Mouse (Mus musculus) liver, adult 2 months (tissue): ENCODE data around the gene Rsl1. TPM values are rescaled to one million over a fixed set of nuclear protein-coding genes. Genes with fewer than 3 reads are reported as not detected.

Source experiments
- DNase-seq: peaks from one replicate; pipeline ENCODE4 v3.0.0-alpha.2; 2011; ENCODE audit warnings: low read depth, low spot score; ENCODE audit errors: extremely low read depth
- H3K27ac ChIP-seq: fragments of 200-500 bp; replicated peaks from 2 replicates; pipeline ENCODE4 v1.5.1; 2012; ENCODE audit warnings: low read depth, mild to moderate bottlenecking, control low read depth, inconsistent platforms, low read length; ENCODE audit not compliant: insufficient read depth
- H3K27me3 ChIP-seq: fragments of 200-500 bp; 2 replicates; pipeline ENCODE4 v1.6.1; 2012; ENCODE audit warnings: mild to moderate bottlenecking, moderate library complexity, low read length, inconsistent platforms; ENCODE audit not compliant: control insufficient read depth, insufficient read depth
- H3K36me3 ChIP-seq: fragments of 200-500 bp; 2 replicates; pipeline ENCODE4 v1.6.1; 2012; ENCODE audit warnings: low read length, inconsistent platforms; ENCODE audit not compliant: control insufficient read depth, insufficient read depth
- H3K4me1 ChIP-seq: fragments of 200-500 bp; 2 replicates; pipeline ENCODE4 v1.6.1; 2011; ENCODE audit warnings: low read length; ENCODE audit not compliant: control insufficient read depth, insufficient read depth
- H3K4me3 ChIP-seq: fragments of 200-500 bp; 2 replicates; pipeline ENCODE4 v1.5.1; 2011; ENCODE audit warnings: low read depth, mild to moderate bottlenecking, control low read depth, low read length, moderate library complexity; ENCODE audit not compliant: insufficient read depth
- H3K79me2 ChIP-seq: fragments of 200-500 bp; 2 replicates; pipeline ENCODE4 v1.6.1; 2012; ENCODE audit warnings: inconsistent platforms, mild to moderate bottlenecking, low read length, moderate library complexity; ENCODE audit not compliant: control insufficient read depth, insufficient read depth
- H3K9ac ChIP-seq: fragments of 200-500 bp; 2 replicates; pipeline ENCODE4 v1.6.1; 2012; ENCODE audit warnings: low read depth, mild to moderate bottlenecking, control low read depth, inconsistent platforms, low read length
- CTCF ChIP-seq: fragments of 200-500 bp; IDR thresholded peaks from 2 replicates; pipeline ENCODE4 v1.5.1; 2011; ENCODE audit warnings: low read depth, low read length, control low read depth
- POLR2A ChIP-seq: fragments of 200-500 bp; IDR thresholded peaks from 2 replicates; pipeline ENCODE4 v1.6.1; 2011; ENCODE audit warnings: low read length, control low read depth; ENCODE audit not compliant: insufficient read depth; ENCODE audit errors: extremely low read depth
- WGBS: fragments of 180-500 bp; shearing (Covaris S2); methylation state at CpG from one replicate; pipeline ENCODE4 v1.1.7; 2018; 5-methylcytosine and 5-hydroxymethylcytosine counted together
- polyA plus RNA-seq: library from polyadenylated mRNA; depleted of rRNA; stranded (reverse); fragments of >200 nt; gene quantifications from 2 replicates; pipeline ENCODE4 v1.2.3, GENCODE M21; 2012; rRNA removed
- total RNA-seq: library from RNA; depleted of rRNA; stranded (reverse); fragments of >200 nt; gene quantifications from 2 replicates; pipeline ENCODE4 v1.2.3, GENCODE M21; 2014; rRNA removed

The Rsl1 gene
- total and polyA plus RNA-seq, 2 experiments: 0.33 to 2.4 TPM

GRCm38 (mm10) chr13:67194340-67194894, 21.4 kb downstream of the Rsl1 start, which contains the start of gene Zfp455:
TSS of gene Zfp455 (plus strand) at chr13:67194506.
- TF ChIP-seq CTCF: no peak
- TF ChIP-seq POLR2A: no peak
- H3K27me3 ChIP-seq: no peaks in the 10 kb centered on the region
- H3K79me2 ChIP-seq: no peaks in the 10 kb centered on the region
- peak within 1 kb of the TSS; percentile 62 for H3K9ac ChIP-seq
- WGBS: 1% methylated on average over 13 of the region's 13 CpGs
- H3K4me1 ChIP-seq: 0 out of 2 replicates have a peak, but pooled peaks cover 2% of the 10 kb centered on the region
- DNase-seq: peak; percentile 78
- H3K27ac ChIP-seq: no peak within 1 kb of the TSS; the same call in 1 of the 2 replicates
- peak within 1 kb of the TSS; percentile 74 for H3K4me3 ChIP-seq
- peaks cover 2% of the 10 kb centered on the region; the same call in 1 of the 2 replicates for H3K36me3 ChIP-seq

- no peak overlapping the region for H3K4me3 ChIP-seq
- DNase-seq: no peak
- H3K9ac ChIP-seq: no peak overlapping the region
- no peaks in the 10 kb centered on the region for H3K79me2 ChIP-seq
- no peak overlapping the region for H3K27ac ChIP-seq
- peaks cover 20% of the 10 kb centered on the region for H3K36me3 ChIP-seq
- no peaks in the 10 kb centered on the region for H3K4me1 ChIP-seq
- 91% methylated on average over 3 of the region's 3 CpGs for WGBS
- TF ChIP-seq POLR2A (no peak), CTCF (no peak)
- H3K27me3 ChIP-seq: no peaks in the 10 kb centered on the region
Measured at GRCm38 (mm10) chr13:67201656-67202055, 28.7 kb downstream of the Rsl1 start.

- no peak overlapping the region for H3K9ac ChIP-seq
- no peaks in the 10 kb centered on the region for H3K79me2 ChIP-seq
- TF ChIP-seq POLR2A (no peak), CTCF (no peak; the same call in 1 of the 2 replicates)
- H3K4me3 ChIP-seq: no peak overlapping the region
- H3K27ac ChIP-seq: no peak overlapping the region
- no peaks in the 10 kb centered on the region for H3K27me3 ChIP-seq
- 52% methylated on average over 4 of the region's 4 CpGs for WGBS
- H3K4me1 ChIP-seq: no peaks in the 10 kb centered on the region
- no peaks in the 10 kb centered on the region for H3K36me3 ChIP-seq
- no peak for DNase-seq
Measured at GRCm38 (mm10) chr13:67214015-67214607, 41.1 kb downstream of the Rsl1 start.

Other genes starting within 250 kb of the Rsl1 start
- 1.3 TPM in 2 replicates for gene Zfp712, start 112.0 kb upstream of the Rsl1 start, total RNA-seq
- 0.04 and 0.05 TPM in 2 replicates for gene Zfp712, start 112.0 kb upstream of the Rsl1 start, polyA plus RNA-seq
- gene Zfp708, start 75.2 kb upstream of the Rsl1 start, total RNA-seq: 1.1 and 3.1 TPM in 2 replicates
- 0.17 TPM in 1 of 2 replicates, not detected in the other for gene Zfp708, start 75.2 kb upstream of the Rsl1 start, polyA plus RNA-seq
- gene Gm28557, start 64.6 kb upstream of the Rsl1 start, total RNA-seq: 12.7 and 15.5 TPM in 2 replicates
- 4.5 and 7.1 TPM in 2 replicates for gene Gm28557, start 64.6 kb upstream of the Rsl1 start, polyA plus RNA-seq
- gene Rslcan18, start 56.9 kb upstream of the Rsl1 start, total RNA-seq: 1.9 and 2.2 TPM in 2 replicates
- gene Rslcan18, start 56.9 kb upstream of the Rsl1 start, polyA plus RNA-seq: 0.20 and 0.39 TPM in 2 replicates
- gene Zfp759, start 51.5 kb upstream of the Rsl1 start, total RNA-seq: 2.7 and 4.9 TPM in 2 replicates
- 0.18 and 0.30 TPM in 2 replicates for gene Zfp759, start 51.5 kb upstream of the Rsl1 start, polyA plus RNA-seq
- gene Zfp455, start 21.3 kb downstream of the Rsl1 start, total RNA-seq: 1.3 and 1.8 TPM in 2 replicates
- gene Zfp455, start 21.3 kb downstream of the Rsl1 start, polyA plus RNA-seq: 0.10 and 0.11 TPM in 2 replicates
- gene Zfp458, start 105.3 kb downstream of the Rsl1 start, total RNA-seq: 1.9 TPM in 2 replicates
- gene Zfp458, start 105.3 kb downstream of the Rsl1 start, polyA plus RNA-seq: 0.21 and 0.26 TPM in 2 replicates
- 1.9 and 4.0 TPM in 2 replicates for gene Zfp457, start 133.3 kb downstream of the Rsl1 start, total RNA-seq
- 0.51 and 0.87 TPM in 2 replicates for gene Zfp457, start 133.3 kb downstream of the Rsl1 start, polyA plus RNA-seq
- gene Zfp595, start 159.4 kb downstream of the Rsl1 start, total RNA-seq: 4.4 and 4.9 TPM in 2 replicates
- gene Zfp595, start 159.4 kb downstream of the Rsl1 start, polyA plus RNA-seq: 0.48 and 0.50 TPM in 2 replicates
- gene Gm28044, start 187.4 kb downstream of the Rsl1 start, total RNA-seq: 0.40 TPM in 1 of 2 replicates, not detected in the other
- 0.24 TPM in 1 of 2 replicates, not detected in the other for gene Gm28044, start 187.4 kb downstream of the Rsl1 start, polyA plus RNA-seq
- gene Zfp953, start 187.4 kb downstream of the Rsl1 start, total RNA-seq: 2.4 and 2.8 TPM in 2 replicates
- 0.26 and 0.28 TPM in 2 replicates for gene Zfp953, start 187.4 kb downstream of the Rsl1 start, polyA plus RNA-seq
- 0.27 and 0.65 TPM in 2 replicates for gene Gm28041, start 202.6 kb downstream of the Rsl1 start, total RNA-seq
- not detected in 2 replicates for gene Gm28041, start 202.6 kb downstream of the Rsl1 start, polyA plus RNA-seq
- 1.0 and 1.5 TPM in 2 replicates for gene Zfp456, start 202.6 kb downstream of the Rsl1 start, total RNA-seq
- gene Zfp456, start 202.6 kb downstream of the Rsl1 start, polyA plus RNA-seq: 0.09 and 0.11 TPM in 2 replicates
- gene Zfp429, start 226.6 kb downstream of the Rsl1 start, total RNA-seq: 3.0 TPM in 2 replicates
- 0.69 and 1.00 TPM in 2 replicates for gene Zfp429, start 226.6 kb downstream of the Rsl1 start, polyA plus RNA-seq
- 0.07 and 0.28 TPM in 2 replicates for gene Zfp459, start 248.2 kb downstream of the Rsl1 start, total RNA-seq
- gene Zfp459, start 248.2 kb downstream of the Rsl1 start, polyA plus RNA-seq: 0.04 and 0.11 TPM in 2 replicates